Mouse (Mus musculus) liver, embryonic 11.5 days (tissue): ENCODE results near the gene Mtf2. TPM values are rescaled to one million over a fixed set of nuclear protein-coding genes. Genes with fewer than 3 reads are reported as not detected.

ENCODE experiments used
- polyA plus RNA-seq: library from polyadenylated mRNA; unstranded; fragments of >200 nt; fragmentation: Nextera tagmentation; extraction: Ambion mirVana; gene quantifications from 2 replicates; pipeline ENCODE4 v1.2.1, GENCODE M21; 2014

Gene Mtf2
- polyA plus RNA-seq, 1 experiment from 2014 or later: 98.5 TPM

Other genes with a start within 250 kb of the Mtf2 start
- 0.14 and 0.22 TPM in 2 replicates for gene Ube2d2b, start 235.6 kb upstream of the Mtf2 start, polyA plus RNA-seq
- 42.3 and 48.3 TPM in 2 replicates for gene Evi5, start 190.6 kb upstream of the Mtf2 start, polyA plus RNA-seq
- 102 and 105 TPM in 2 replicates for gene Rpl5, start 165.2 kb upstream of the Mtf2 start, polyA plus RNA-seq
- gene Fam69a, start 78.6 kb upstream of the Mtf2 start, polyA plus RNA-seq: 19.5 and 20.6 TPM in 2 replicates
- 45.3 and 46.8 TPM in 2 replicates for gene Tmed5, start 66.9 kb downstream of the Mtf2 start, polyA plus RNA-seq
- 11.0 and 14.2 TPM in 2 replicates for gene Ccdc18, start 67.2 kb downstream of the Mtf2 start, polyA plus RNA-seq
- 57.0 and 60.2 TPM in 2 replicates for gene Dr1, start 203.2 kb downstream of the Mtf2 start, polyA plus RNA-seq
- gene Pigg, start 246.9 kb downstream of the Mtf2 start, polyA plus RNA-seq: 3.9 and 4.6 TPM in 2 replicates